Mouse (Mus musculus): ENCODE measurements around the gene Slc16a11. TPM values are rescaled to one million over a fixed set of nuclear protein-coding genes. Genes with fewer than 3 reads are reported as not detected.

The Slc16a11 gene
- polyA plus RNA-seq, 1 experiment from 2014 or later = 1.0 TPM

DNA sequence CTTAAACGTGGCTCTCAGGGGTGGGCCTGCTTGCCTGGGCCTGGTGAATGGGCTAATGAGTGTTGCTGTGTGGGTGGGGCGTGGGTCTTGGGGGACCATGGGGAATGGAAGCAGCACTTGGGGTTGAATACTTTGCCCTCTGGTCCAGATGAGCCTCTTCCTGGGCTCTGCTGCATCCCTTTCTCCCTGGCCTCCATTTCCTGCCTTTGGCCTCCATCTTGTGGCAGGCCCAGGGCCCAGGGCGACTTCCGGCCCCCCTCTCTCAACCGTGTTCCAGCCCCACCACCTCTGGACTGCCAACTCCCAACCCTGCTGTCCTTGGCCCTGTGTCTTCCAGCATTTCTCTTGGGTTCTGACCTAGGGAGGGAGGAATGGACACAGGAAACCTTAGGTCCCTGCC is 21.5 kb downstream of the Slc16a11 start:
- Histone ChIP-seq H3K27ac (ENCODE audit: low read depth, low read length) (no peak overlapping the region), H3K9ac (ENCODE audit: low read length) (no peak overlapping the region), H3K9me3 (ENCODE audit: control insufficient read depth, low read length) (no peaks in the 10 kb centered on the region), H3K4me2 (ENCODE audit: low read depth, low read length, severe bottlenecking) (no peak overlapping the region), H3K4me3 (ENCODE audit: low read depth, low read length) (no peak overlapping the region), H3K27me3 (ENCODE audit: control insufficient read depth, insufficient read depth, low read length) (peaks cover 13% of the 10 kb centered on the region), H3K36me3 (ENCODE audit: control insufficient read depth, insufficient read depth, low read length) (peaks cover 5% of the 10 kb centered on the region; the same call in 1 of the 2 replicates), H3K4me1 (replicated peaks; ENCODE audit: control insufficient read depth, insufficient read depth, low read length) (peaks cover 17% of the 10 kb centered on the region)
- DNase-seq (ENCODE audit: low spot score) (no peak), ATAC-seq (replicated peaks; ENCODE audit: low FRiP score) (no peak)
- WGBS = 57% methylated on average over 5 of the region's 5 CpGs

DNA sequence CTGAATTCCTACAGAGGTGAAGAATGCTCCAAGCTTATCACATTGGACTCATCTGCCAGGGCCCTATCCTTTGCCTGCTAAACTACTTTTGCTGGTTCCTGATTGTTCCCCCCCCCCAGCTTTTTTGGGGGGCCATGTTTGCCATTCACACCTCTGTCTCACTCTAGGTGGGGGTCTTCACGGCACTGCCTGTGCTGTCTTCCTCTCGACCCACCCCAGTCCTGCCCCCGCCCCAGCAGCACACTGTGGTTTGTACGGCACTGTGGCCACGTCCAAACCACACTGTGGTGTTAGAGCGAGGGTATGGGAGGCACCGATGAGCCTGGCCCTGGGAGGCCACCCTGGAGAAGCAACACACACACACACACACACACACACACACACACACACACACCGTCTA is 21.9 kb downstream of the Slc16a11 start:
- no peak overlapping the region for H3K4me3 ChIP-seq (ENCODE audit: low read depth, low read length)
- H3K4me2 ChIP-seq (ENCODE audit: low read depth, low read length, severe bottlenecking) = no peak overlapping the region
- H3K27me3 ChIP-seq (ENCODE audit: control insufficient read depth, insufficient read depth, low read length) = peaks cover 9% of the 10 kb centered on the region
- peaks cover 16% of the 10 kb centered on the region for H3K4me1 ChIP-seq (replicated peaks; ENCODE audit: control insufficient read depth, insufficient read depth, low read length)
- H3K36me3 ChIP-seq (ENCODE audit: control insufficient read depth, insufficient read depth, low read length) = peaks cover 5% of the 10 kb centered on the region; the same call in 1 of the 2 replicates
- H3K9me3 ChIP-seq (ENCODE audit: control insufficient read depth, low read length) = no peaks in the 10 kb centered on the region
- no peak for ATAC-seq (replicated peaks; ENCODE audit: low FRiP score)
- WGBS = 88% methylated on average over 8 of the region's 8 CpGs
- DNase-seq (ENCODE audit: low spot score) = no peak
- no peak overlapping the region for H3K9ac ChIP-seq (ENCODE audit: low read length)
- no peak overlapping the region for H3K27ac ChIP-seq (ENCODE audit: low read depth, low read length)

DNA sequence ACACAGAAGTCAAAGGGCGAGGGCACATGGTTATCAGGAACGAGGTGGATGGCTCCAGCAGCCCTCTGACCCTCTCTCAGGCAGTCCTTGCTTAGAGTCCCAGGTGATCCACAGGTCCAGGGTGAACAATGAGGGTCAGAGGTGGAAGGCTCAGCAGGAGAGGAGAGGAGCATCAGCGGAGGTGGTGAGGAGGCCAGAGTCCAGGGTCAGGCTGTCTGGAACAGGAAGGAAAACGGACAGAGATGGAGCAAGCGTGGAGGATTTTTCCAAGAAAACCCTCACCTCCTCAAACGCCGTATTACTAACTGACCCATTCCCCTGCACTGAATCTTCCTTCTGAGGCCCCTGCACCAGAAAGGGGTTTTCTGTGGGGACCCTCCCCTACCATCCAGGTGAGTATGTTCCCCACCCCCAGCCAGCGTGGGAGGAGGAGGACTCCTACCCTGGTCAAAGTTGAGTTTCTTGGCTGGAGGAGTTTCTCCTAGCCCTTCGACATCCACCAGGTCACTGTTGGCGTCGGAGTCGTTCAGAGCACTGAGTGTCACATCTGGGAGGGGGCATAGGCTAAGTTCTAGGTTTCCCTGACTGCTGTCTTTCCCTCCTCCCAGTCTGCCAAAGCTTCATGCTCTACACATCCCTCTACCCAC is 22.8 kb downstream of the Slc16a11 start:
- H3K4me3 ChIP-seq (ENCODE audit: low read depth, low read length) = no peak overlapping the region
- 91% methylated on average over 12 of the region's 12 CpGs for WGBS

DNA sequence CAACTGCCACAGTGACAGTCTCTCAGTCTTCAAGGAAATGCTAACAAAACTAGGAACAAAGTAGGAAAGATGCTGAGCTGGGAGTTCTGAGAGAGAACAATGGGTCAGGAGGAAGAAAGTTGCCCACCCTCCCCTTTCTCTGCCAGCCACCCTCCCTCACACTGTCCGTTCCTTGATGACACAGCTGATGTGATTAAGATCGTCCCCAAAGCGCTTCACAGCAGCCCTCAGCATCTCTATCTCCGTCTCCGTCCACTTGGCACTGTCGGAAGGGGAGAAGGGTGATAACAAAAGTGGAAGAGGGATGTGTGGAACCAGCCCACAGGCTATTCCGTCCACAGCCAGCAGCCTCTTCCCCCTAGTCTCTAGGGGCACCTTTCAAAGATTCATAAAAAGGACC is 24.2 kb downstream of the Slc16a11 start:
- Histone ChIP-seq H3K36me3 (ENCODE audit: control insufficient read depth, insufficient read depth, low read length) (peaks cover 5% of the 10 kb centered on the region; the same call in 1 of the 2 replicates), H3K27me3 (ENCODE audit: control insufficient read depth, insufficient read depth, low read length) (no peaks in the 10 kb centered on the region), H3K9ac (ENCODE audit: low read length) (peak overlapping the region; percentile 86), H3K9me3 (ENCODE audit: control insufficient read depth, low read length) (no peaks in the 10 kb centered on the region), H3K4me2 (ENCODE audit: low read depth, low read length, severe bottlenecking) (peak overlapping the region; percentile 95), H3K4me3 (ENCODE audit: low read depth, low read length) (peak overlapping the region; percentile 83), H3K27ac (ENCODE audit: low read depth, low read length) (peak overlapping the region; percentile 86), H3K4me1 (replicated peaks; ENCODE audit: control insufficient read depth, insufficient read depth, low read length) (peaks cover 14% of the 10 kb centered on the region)
- DNase-seq (ENCODE audit: low spot score) (no peak), ATAC-seq (replicated peaks; ENCODE audit: low FRiP score) (no peak)
- WGBS = 51% methylated on average over 7 of the region's 7 CpGs

More for the DNA sequence above, 22.8 kb downstream of the Slc16a11 start:
- Histone ChIP-seq H3K4me1 (replicated peaks; ENCODE audit: control insufficient read depth, insufficient read depth, low read length) (peaks cover 11% of the 10 kb centered on the region), H3K9me3 (ENCODE audit: control insufficient read depth, low read length) (no peaks in the 10 kb centered on the region), H3K27me3 (ENCODE audit: control insufficient read depth, insufficient read depth, low read length) (no peaks in the 10 kb centered on the region; the same call in 1 of the 2 replicates), H3K9ac (ENCODE audit: low read length) (no peak overlapping the region), H3K36me3 (ENCODE audit: control insufficient read depth, insufficient read depth, low read length) (peaks cover 5% of the 10 kb centered on the region; the same call in 1 of the 2 replicates), H3K4me2 (ENCODE audit: low read depth, low read length, severe bottlenecking) (no peak overlapping the region), H3K27ac (ENCODE audit: low read depth, low read length) (no peak overlapping the region)
- ATAC-seq (replicated peaks; ENCODE audit: low FRiP score) = no peak
- DNase-seq (ENCODE audit: low spot score) = no peak

DNA sequence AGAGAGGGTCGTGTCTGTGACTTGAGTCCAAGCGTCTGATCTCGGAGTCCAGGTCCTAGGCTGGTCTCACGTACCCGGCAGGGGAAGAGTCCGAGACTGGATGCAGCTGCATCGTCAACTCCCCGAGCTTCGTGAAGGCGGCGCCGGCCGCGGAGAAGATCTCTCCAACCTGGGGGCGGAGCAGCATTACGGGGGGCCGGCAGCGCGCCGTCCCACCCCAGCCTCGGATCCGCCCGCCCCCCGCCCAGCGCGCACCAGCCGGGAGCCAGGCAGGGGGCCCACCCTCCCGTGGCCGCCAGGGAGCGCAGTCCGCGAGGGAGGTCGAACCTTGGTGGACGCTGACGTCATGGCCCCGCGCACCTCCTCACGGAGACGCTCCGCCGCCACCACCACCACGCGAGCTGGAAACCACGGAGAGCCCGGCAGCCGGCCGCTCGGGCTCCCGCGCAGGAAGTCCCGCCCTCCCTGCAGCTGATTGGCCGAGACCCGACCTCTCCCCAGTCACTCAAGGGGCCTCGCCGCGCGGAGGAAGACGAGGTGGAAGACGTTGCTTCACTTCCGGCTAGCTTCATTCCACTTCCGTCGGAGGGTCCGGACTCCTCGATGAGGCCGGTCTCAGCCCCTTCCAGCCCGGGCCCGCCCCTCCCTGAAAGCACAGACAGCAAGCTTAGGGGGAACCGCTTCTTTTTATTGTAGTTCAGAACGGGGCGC is 25.1 kb downstream of the Slc16a11 start, which contains the start of gene 0610010K14Rik:
Gene 0610010K14Rik, minus strand, starts transcription at position 458 of the 711 bp plus-strand sequence.
- Histone ChIP-seq H3K27me3 (ENCODE audit: control insufficient read depth, insufficient read depth, low read length) (no peaks in the 10 kb centered on the region), H3K9ac (ENCODE audit: low read length) (peak within 1 kb of the TSS; percentile 86), H3K27ac (ENCODE audit: low read depth, low read length) (peak within 1 kb of the TSS; percentile 86), H3K4me2 (ENCODE audit: low read depth, low read length, severe bottlenecking) (peak within 1 kb of the TSS; percentile 95), H3K4me1 (replicated peaks; ENCODE audit: control insufficient read depth, insufficient read depth, low read length) (peaks cover 14% of the 10 kb centered on the region), H3K36me3 (ENCODE audit: control insufficient read depth, insufficient read depth, low read length) (peaks cover 5% of the 10 kb centered on the region; the same call in 1 of the 2 replicates), H3K9me3 (ENCODE audit: control insufficient read depth, low read length) (no peaks in the 10 kb centered on the region), H3K4me3 (ENCODE audit: low read depth, low read length) (peak within 1 kb of the TSS; percentile 83)
- WGBS = under 1% methylated on average over 63 of the region's 70 CpGs
- DNase-seq (ENCODE audit: low spot score) (peak; percentile 99), ATAC-seq (replicated peaks; ENCODE audit: low FRiP score) (peak; percentile 95)

DNA sequence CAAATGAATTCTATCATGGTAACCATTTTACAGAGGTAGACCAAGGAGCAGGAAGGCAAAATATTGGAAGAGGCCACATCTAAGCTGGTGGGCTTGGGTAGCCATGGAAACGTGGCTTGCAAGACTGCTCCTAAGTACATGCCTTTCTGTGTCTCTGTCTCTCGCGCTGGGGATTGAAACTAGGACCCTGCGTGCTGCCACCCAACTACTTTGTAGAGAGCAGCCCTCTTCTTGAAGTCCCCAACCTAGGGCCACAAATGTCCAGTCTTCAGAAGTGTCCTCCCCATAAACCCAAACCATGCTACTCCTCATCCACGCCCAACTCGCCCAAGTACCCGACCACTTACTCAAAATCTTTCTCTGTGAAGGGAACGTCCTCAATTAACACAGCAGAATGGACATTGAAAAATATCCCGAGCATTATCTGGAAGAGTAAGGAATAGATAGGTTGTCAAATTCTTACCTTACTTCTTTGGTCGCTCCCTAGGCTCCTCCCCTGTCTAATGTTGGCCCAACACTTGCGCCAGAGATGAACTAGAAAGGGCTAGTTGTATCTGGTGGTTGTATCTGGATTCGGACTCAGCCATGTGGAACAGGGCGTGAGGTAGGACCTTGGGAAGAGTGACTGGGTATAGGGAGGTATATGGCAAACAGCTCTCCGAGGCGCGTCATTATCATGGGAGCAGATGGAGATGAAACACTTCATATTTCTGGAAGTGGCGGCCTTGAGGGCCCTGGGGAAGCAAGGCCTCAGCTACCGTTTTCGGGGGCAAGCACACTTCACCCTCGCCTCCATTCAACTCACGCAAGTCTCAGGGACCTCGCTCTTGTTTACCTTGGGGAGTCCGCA is 26.3 kb downstream of the Slc16a11 start:
- Histone ChIP-seq H3K9me3 (ENCODE audit: control insufficient read depth, low read length) (no peaks in the 10 kb centered on the region), H3K4me3 (ENCODE audit: low read depth, low read length) (peak overlapping the region; percentile 83), H3K27me3 (ENCODE audit: control insufficient read depth, insufficient read depth, low read length) (no peaks in the 10 kb centered on the region), H3K9ac (ENCODE audit: low read length) (peak overlapping the region; percentile 86), H3K27ac (ENCODE audit: low read depth, low read length) (peak overlapping the region; percentile 70; the same call in 1 of the 2 replicates), H3K4me1 (replicated peaks; ENCODE audit: control insufficient read depth, insufficient read depth, low read length) (peaks cover 14% of the 10 kb centered on the region), H3K4me2 (ENCODE audit: low read depth, low read length, severe bottlenecking) (peak overlapping the region; percentile 95), H3K36me3 (ENCODE audit: control insufficient read depth, insufficient read depth, low read length) (peaks cover 5% of the 10 kb centered on the region; the same call in 1 of the 2 replicates)
- ATAC-seq (replicated peaks; ENCODE audit: low FRiP score) = no peak
- DNase-seq (ENCODE audit: low spot score) = no peak
- 13% methylated on average over 23 of the region's 23 CpGs for WGBS

DNA sequence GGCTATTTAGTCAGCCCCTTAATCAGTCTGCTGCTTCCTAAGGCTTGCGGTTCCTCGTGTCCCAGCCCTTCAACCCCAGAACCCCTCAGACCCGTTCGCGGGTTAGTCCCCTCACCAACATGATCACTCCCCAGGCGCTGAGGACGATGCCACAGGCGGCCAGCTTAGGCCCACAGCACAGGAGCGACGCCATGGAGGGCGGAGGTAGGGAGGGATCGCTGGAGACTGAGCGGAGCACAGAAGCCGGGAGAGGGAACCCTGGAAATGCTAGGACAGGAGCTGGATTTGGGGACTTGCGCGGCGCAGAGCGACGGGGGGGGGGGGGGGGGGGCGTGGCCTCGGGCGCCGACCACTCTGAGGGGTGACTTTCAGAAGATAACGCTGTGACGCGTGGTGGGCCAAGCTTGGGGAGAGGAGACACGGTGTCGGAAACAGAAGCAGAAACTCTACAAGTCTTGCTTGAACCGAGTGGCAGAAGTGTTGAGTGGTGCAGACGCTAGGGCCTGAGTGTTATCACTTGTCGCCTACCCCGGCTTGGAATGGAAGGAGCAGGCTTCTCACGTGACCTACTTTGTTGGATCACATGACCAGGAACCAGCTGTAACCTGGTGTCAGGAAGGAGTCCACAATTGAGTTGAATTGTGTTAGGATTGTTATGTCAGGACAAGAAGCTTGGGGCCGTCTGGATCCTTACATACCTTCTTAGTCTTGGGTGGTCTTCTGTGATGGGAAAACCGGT is 27.2 kb downstream of the Slc16a11 start, which contains the start of the genes Gm21988 and Rnasek:
Gene Gm21988, minus strand, starts transcription at position 290 of the 739 bp plus-strand sequence.
Gene Rnasek, minus strand, starts transcription at position 302 of the 739 bp plus-strand sequence.
- Histone ChIP-seq H3K4me2 (ENCODE audit: low read depth, low read length, severe bottlenecking) (peak within 1 kb of the TSS; percentile 95), H3K27me3 (ENCODE audit: control insufficient read depth, insufficient read depth, low read length) (no peaks in the 10 kb centered on the region), H3K27ac (ENCODE audit: low read depth, low read length) (peak within 1 kb of the TSS; percentile 57; the same call in 1 of the 2 replicates), H3K4me1 (replicated peaks; ENCODE audit: control insufficient read depth, insufficient read depth, low read length) (peaks cover 14% of the 10 kb centered on the region), H3K36me3 (ENCODE audit: control insufficient read depth, insufficient read depth, low read length) (peaks cover 5% of the 10 kb centered on the region; the same call in 1 of the 2 replicates), H3K9me3 (ENCODE audit: control insufficient read depth, low read length) (no peaks in the 10 kb centered on the region), H3K9ac (ENCODE audit: low read length) (peak within 1 kb of the TSS; percentile 86), H3K4me3 (ENCODE audit: low read depth, low read length) (peak within 1 kb of the TSS; percentile 83)
- WGBS = under 1% methylated on average over 31 of the region's 35 CpGs
- DNase-seq (ENCODE audit: low spot score) (peak; percentile 88), ATAC-seq (replicated peaks; ENCODE audit: low FRiP score) (peak; percentile 44)
